Mouse (Mus musculus) liver, adult 2 months (tissue): ENCODE data around the gene Pan3.

Source experiments
- CTCF ChIP-seq: fragments of 200-500 bp; IDR thresholded peaks from 2 replicates; pipeline ENCODE4 v1.5.1; 2011; ENCODE audit warnings: low read depth, low read length, control low read depth
- POLR2A ChIP-seq: fragments of 200-500 bp; IDR thresholded peaks from 2 replicates; pipeline ENCODE4 v1.6.1; 2011; ENCODE audit warnings: low read length, control low read depth; ENCODE audit not compliant: insufficient read depth; ENCODE audit errors: extremely low read depth

- no peak for TF ChIP-seq POLR2A
- no peak for TF ChIP-seq CTCF
Observed at GRCm38 (mm10) chr5:147501456-147501998, 71.6 kb downstream of the Pan3 start.
